Mouse (Mus musculus) ES-E14 (cell line): ENCODE results near the gene Fntb. TPM values are rescaled to one million over a fixed set of nuclear protein-coding genes. Genes with fewer than 3 reads are reported as not detected.
A peak's percentile ranks its signal among the peaks of the same experiment; 100 is the strongest.

Experiments
- DNase-seq: peaks from one replicate; pipeline ENCODE4 v3.0.0-alpha.2; 2013; ENCODE audit warnings: low read depth, low spot score
- H3K27ac ChIP-seq: 2 replicates; pipeline ENCODE4 v1.5.1; 2012; ENCODE audit warnings: low read depth, mild to moderate bottlenecking, low read length, moderate library complexity, mixed read lengths; ENCODE audit not compliant: poor library complexity, insufficient read depth, severe bottlenecking
- H3K36me3 ChIP-seq: 2 replicates; pipeline ENCODE4 v1.6.1; 2012; ENCODE audit warnings: mild to moderate bottlenecking, low read length, moderate library complexity, mixed read lengths; ENCODE audit not compliant: control insufficient read depth, poor library complexity, insufficient read depth, severe bottlenecking
- H3K4me1 ChIP-seq, 2 experiments: fragments of 150-350 bp in 1 of 2; sonication (generic) in 1 of 2; 2 replicates each; pipeline ENCODE4 v1.6.1; 2012; ENCODE audit warnings: low read length in 2 of 2, mild to moderate bottlenecking in 1 of 2, mixed read lengths in 1 of 2; ENCODE audit not compliant: control insufficient read depth in 2 of 2, insufficient read depth in 2 of 2, poor library complexity in 1 of 2
- H3K4me3 ChIP-seq, 2 experiments: fragments of 150-350 bp in 1 of 2; sonication (generic) in 1 of 2; 2 replicates each; pipeline ENCODE4 v1.5.1; 2012; ENCODE audit warnings: low read length in 2 of 2, low read depth in 1 of 2, mild to moderate bottlenecking in 1 of 2, mixed read lengths in 1 of 2; ENCODE audit not compliant: insufficient read depth in 1 of 2, poor library complexity in 1 of 2, severe bottlenecking in 1 of 2
- H3K9ac ChIP-seq: 2 replicates; pipeline ENCODE4 v1.6.1; 2012; ENCODE audit warnings: low read depth, mild to moderate bottlenecking, low read length, mixed read lengths; ENCODE audit not compliant: poor library complexity, insufficient read depth, severe bottlenecking
- H3K9me3 ChIP-seq: fragments of 150-350 bp; sonication (generic); 2 replicates; pipeline ENCODE4 v1.6.1; 2012; ENCODE audit warnings: low read depth, mild to moderate bottlenecking, low read length; ENCODE audit not compliant: control insufficient read depth, insufficient read depth
- CHD2 ChIP-seq: IDR thresholded peaks from 2 replicates; pipeline ENCODE4 v1.6.1; 2014; ENCODE audit warnings: mild to moderate bottlenecking, low read depth, low read length, inconsistent platforms
- HCFC1 ChIP-seq: IDR thresholded peaks from 2 replicates; pipeline ENCODE4 v1.6.1; 2012; ENCODE audit warnings: low read length, inconsistent platforms, borderline replicate concordance; ENCODE audit not compliant: insufficient read depth
- MAFK ChIP-seq: IDR thresholded peaks from 2 replicates; pipeline ENCODE4 v1.6.1; 2014; ENCODE audit warnings: mild to moderate bottlenecking, low read depth, low read length, inconsistent platforms; ENCODE audit not compliant: insufficient read depth
- ZC3H11A ChIP-seq: IDR thresholded peaks from 2 replicates; pipeline ENCODE4 v1.6.1; 2012; ENCODE audit warnings: low read depth, mild to moderate bottlenecking, inconsistent platforms, low read length, borderline replicate concordance
- ZNF384 ChIP-seq: IDR thresholded peaks from 2 replicates; pipeline ENCODE4 v1.6.1; 2012; ENCODE audit warnings: low read depth, low read length, inconsistent platforms
- in situ Hi-C, 2 experiments: fragments of 600-800 bp; cut with MboI; formaldehyde crosslinking; loops; one replicate each; pipeline ENCODE4 v1.15.1; 2025; ENCODE audit warnings: low sequenced_read_pairs in 2 of 2, inconsistent platforms in 1 of 2; ENCODE audit not compliant: unreplicated experiment in 2 of 2
- total RNA-seq: library from RNA; depleted of rRNA; stranded (reverse); fragments of 300-350 nt; gene quantifications from 2 replicates; pipeline ENCODE4 v1.2.3, GENCODE M21; 2012

Fntb gene
- total RNA-seq, 1 experiment = 24.0 TPM

DNA sequence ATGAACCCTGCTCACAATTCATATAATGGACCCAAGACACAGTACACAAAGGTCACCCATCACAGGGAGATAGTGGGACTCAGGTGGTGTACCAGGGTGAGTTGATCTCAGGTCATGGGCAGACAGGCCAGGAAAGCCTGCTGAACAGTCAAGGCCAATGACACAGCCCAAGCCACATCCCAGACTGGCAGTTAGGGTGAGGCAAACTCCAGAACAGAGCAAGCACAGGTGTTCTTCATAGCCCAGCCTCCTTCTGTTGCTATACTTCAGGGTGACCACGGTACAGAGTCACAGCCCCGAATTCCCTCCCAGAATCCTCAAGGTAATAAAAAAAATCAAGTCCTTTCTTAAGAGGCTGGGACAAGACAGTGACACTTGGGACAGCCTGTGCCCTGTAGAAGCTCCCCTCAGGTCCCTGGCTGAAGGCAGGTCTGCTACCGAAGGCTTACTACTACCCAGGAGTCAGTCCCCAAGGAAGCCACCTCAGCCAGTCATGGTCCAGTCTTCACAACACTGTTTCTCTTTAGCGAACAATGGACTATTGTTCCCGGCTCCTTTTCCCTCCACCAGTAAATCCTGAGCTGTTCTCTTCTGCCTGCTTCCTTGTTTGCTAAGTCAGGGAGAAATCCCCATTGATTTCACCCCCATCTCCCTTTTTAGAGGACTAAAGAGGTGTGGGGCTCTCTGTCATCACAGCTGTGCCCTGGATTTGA lies 32.8 kb downstream of the Fntb start:
- Histone ChIP-seq H3K9ac (no peak overlapping the region), H3K27ac (no peak overlapping the region), H3K4me1 (peaks cover 10 to 12% of the 10 kb centered on the region in 2 experiments; a peak in 3 of 4 replicates), H3K36me3 (peaks cover 2% of the 10 kb centered on the region; the same call in 1 of the 2 replicates), H3K9me3 (no peaks in the 10 kb centered on the region), H3K4me3 (no peak overlapping the region)
- in situ Hi-C loops = no loop called here
- TF ChIP-seq MAFK (no peak), ZC3H11A (no peak), ZNF384 (no peak)
- DNase-seq = no peak

- Histone ChIP-seq H3K27ac (no peak overlapping the region), H3K36me3 (peaks cover 2% of the 10 kb centered on the region; the same call in 1 of the 2 replicates), H3K4me1 (0 out of 4 replicates have a peak, but pooled peaks cover 0 to 2% of the 10 kb centered on the region in 2 experiments), H3K9ac (no peak overlapping the region), H3K4me3 (no peak overlapping the region), H3K9me3 (no peaks in the 10 kb centered on the region)
- TF ChIP-seq CHD2 (no peak), MAFK (no peak)
- DNase-seq = no peak
- in situ Hi-C loops = no loop called here
These were observed 37.6 kb downstream of the Fntb start for GRCm38 (mm10) chr12:76803028-76803427.

DNA sequence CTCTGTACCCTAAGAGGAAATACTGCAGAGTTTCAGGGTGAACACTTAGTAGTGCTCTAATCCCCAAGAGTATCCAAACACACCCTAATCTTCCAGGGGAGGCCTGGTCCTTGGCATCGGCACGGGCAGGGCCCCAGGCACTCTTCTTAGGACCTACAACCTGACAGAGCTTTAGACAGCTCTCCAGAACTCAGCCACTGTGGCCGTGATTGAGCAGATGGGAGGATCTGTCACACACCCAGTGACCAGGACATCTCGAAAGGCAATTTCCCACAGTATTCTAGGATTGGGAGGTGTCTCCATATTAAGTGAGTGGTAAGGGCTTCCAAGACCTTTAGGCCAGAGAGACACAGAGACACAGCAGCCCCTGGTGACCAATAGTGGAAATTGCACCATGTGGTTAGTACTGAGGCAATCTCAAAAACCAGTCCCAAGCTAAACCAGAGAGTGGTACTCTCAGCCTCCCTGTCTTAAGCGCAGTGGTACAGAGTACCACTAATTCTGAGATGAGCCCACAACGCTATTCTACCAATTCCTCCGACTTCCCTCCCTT lies 38.4 kb downstream of the Fntb start:
- Histone ChIP-seq H3K36me3 (peaks cover 2% of the 10 kb centered on the region; the same call in 1 of the 2 replicates), H3K4me3 (no peak overlapping the region), H3K9me3 (no peaks in the 10 kb centered on the region), H3K27ac (no peak overlapping the region), H3K4me1 (no peaks in the 10 kb centered on the region), H3K9ac (no peak overlapping the region)
- TF ChIP-seq ZC3H11A (peak; percentile 75; the same call in 1 of the 2 replicates), HCFC1 (no peak)
- DNase-seq = no peak
- in situ Hi-C loops = no loop called here

DNA sequence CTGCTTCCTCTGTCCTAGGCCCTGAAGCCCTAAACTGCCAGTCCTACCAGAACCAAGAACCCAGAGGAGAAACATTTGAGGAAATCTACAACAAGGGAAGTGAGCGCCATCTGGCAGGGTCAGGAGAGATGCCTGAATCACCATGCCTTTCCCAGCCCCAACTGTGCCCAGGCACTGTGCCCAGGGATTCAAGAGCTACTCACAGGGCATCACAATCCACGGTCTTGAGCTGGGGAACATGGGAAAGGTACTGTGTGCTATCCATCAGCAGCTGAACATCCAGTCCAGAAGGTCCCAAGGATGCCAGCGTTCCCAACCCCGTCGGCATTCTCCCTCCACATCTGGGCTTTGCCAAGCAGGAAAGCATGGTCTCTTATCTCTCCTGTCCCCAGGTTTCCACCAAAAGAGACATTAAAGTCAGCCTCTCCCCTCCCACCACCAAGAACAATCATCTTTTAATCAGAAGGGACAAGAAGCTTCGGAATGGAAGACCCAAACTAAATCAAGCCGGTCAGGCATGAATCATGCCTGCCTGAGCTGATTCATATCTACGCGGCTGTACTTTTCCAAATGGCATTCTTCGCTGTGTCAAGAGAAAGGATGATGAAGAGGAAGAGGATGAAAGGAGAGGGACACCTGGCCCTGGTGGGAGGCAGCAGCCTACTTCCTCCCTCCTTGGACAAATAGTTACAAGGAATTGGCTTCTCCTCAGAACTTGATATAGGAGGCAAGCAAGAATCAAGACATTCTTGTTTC lies 39.8 kb downstream of the Fntb start:
- peaks cover 0 to 7% of the 10 kb centered on the region in 2 experiments; a peak in 1 of 4 replicates for H3K4me1 ChIP-seq
- H3K36me3 ChIP-seq = peaks cover 2% of the 10 kb centered on the region; the same call in 1 of the 2 replicates
- no peak for DNase-seq
- no peak overlapping the region for H3K9ac ChIP-seq
- no peaks in the 10 kb centered on the region for H3K9me3 ChIP-seq
- H3K27ac ChIP-seq = no peak overlapping the region
- in situ Hi-C loops = no loop called here
- H3K4me3 ChIP-seq = no peak overlapping the region
- no peak for TF ChIP-seq HCFC1
- TF ChIP-seq MAFK = no peak
- no peak for TF ChIP-seq ZNF384
- no peak for TF ChIP-seq ZC3H11A
- no peak for TF ChIP-seq CHD2
